Mouse (Mus musculus) liver, embryonic 11.5 days (tissue): Measurements from ENCODE around the gene Eif2ak3. TPM values are rescaled to one million over a fixed set of nuclear protein-coding genes. Genes with fewer than 3 reads are reported as not detected.

Experiments
- ATAC-seq: fragments of 200-750 bp; cut with Nextera tagmentation; replicated peaks from 2 replicates; pipeline ENCODE4 v1.8.0; 2017; ENCODE audit warnings: moderate number of reproducible peaks, mild to moderate bottlenecking, moderate TSS enrichment, moderate library complexity; ENCODE audit not compliant: low FRiP score
- DNase-seq: peaks from one replicate; pipeline ENCODE4 v3.0.0-alpha.2; 2017; ENCODE audit warnings: low spot score
- H3K27ac ChIP-seq: fragments of 300-500 bp; sonication (generic); 2 replicates; pipeline ENCODE4 v1.5.1; 2014; ENCODE audit warnings: mild to moderate bottlenecking, low read depth, low read length, control low read depth
- H3K27me3 ChIP-seq: fragments of 300-500 bp; sonication (generic); replicated peaks from 2 replicates; pipeline ENCODE4 v1.6.1; 2014; ENCODE audit warnings: low read length, mixed read lengths; ENCODE audit not compliant: control insufficient read depth, insufficient read depth
- H3K36me3 ChIP-seq: fragments of 300-500 bp; sonication (generic); 2 replicates; pipeline ENCODE4 v1.6.1; 2014; ENCODE audit warnings: mild to moderate bottlenecking, low read length, moderate library complexity, mixed read lengths; ENCODE audit not compliant: control insufficient read depth, insufficient read depth
- H3K4me1 ChIP-seq: fragments of 300-500 bp; sonication (generic); replicated peaks from 2 replicates; pipeline ENCODE4 v1.6.1; 2014; ENCODE audit warnings: low read length, mixed read lengths; ENCODE audit not compliant: control insufficient read depth, insufficient read depth
- H3K4me2 ChIP-seq: fragments of 300-500 bp; sonication (generic); 2 replicates; pipeline ENCODE4 v1.6.1; 2014; ENCODE audit warnings: mild to moderate bottlenecking, control low read depth, moderate library complexity
- H3K4me3 ChIP-seq: fragments of 300-500 bp; sonication (generic); 2 replicates; pipeline ENCODE4 v1.5.1; 2014; ENCODE audit warnings: low read depth, low read length, control low read depth
- H3K9ac ChIP-seq: fragments of 300-500 bp; sonication (generic); 2 replicates; pipeline ENCODE4 v1.6.1; 2014; ENCODE audit warnings: low read depth, low read length, control low read depth
- H3K9me3 ChIP-seq: fragments of 300-500 bp; sonication (generic); 2 replicates; pipeline ENCODE4 v1.6.1; 2016; ENCODE audit warnings: low read length, inconsistent platforms, mixed read lengths; ENCODE audit not compliant: control insufficient read depth
- WGBS: fragments of 180-500 bp; shearing (Covaris S2); extraction: QIAGEN DNeasy Blood & Tissue Kit; methylation state at CpG from one replicate; pipeline ENCODE4 v1.1.7; 2014; 5-methylcytosine and 5-hydroxymethylcytosine counted together
- polyA plus RNA-seq: library from polyadenylated mRNA; unstranded; fragments of >200 nt; fragmentation: Nextera tagmentation; extraction: Ambion mirVana; gene quantifications from 2 replicates; pipeline ENCODE4 v1.2.1, GENCODE M21; 2014

The Eif2ak3 gene
- polyA plus RNA-seq, 1 experiment from 2014 or later, result 7.4 TPM

DNA sequence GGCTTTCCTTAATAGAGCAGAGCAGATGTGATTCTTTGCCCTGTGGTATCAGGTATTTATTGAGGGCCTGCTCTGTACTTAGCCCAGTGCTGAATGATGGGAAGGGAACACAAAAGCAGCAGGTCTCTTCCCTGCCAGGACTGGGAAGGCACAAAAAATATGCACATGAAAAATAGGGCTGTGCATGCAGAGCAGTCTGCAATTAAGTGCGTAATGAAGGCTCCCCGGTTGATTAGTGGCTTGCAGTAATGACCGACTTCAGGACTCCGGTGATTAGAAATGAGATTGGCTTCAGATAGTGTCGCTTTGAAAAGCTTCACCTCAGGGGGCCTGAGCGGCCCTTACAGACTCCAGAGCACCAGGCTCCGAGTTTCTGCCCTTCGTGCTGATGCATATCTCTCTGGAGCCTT is 55.3 kb downstream of the Eif2ak3 start:
- Histone ChIP-seq H3K36me3 (peaks cover 7% of the 10 kb centered on the region), H3K9me3 (no peaks in the 10 kb centered on the region), H3K27ac (no peak overlapping the region), H3K9ac (no peak overlapping the region), H3K27me3 (no peaks in the 10 kb centered on the region), H3K4me2 (no peak overlapping the region), H3K4me1 (no peaks in the 10 kb centered on the region), H3K4me3 (no peak overlapping the region)
- ATAC-seq (no peak), DNase-seq (no peak)
- WGBS, result 65% methylated on average over 8 of the region's 8 CpGs

DNA sequence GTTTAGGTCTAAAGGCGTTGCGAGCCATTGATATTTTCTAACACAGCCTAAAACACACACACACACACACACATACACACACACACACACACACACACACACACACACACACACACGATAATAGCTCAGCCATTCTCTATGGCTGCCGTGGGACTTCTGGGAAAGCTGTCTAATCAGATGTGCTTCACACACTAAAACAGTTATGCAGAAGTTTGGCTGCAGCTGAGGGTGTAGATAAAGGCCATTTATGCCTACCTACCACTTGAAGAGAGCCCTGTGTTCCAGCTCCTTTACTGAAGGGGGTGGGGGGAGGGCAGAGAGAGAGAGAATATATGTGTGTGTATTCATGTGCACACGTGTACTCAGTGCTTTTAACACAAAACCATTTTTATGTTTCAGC is 59.4 kb downstream of the Eif2ak3 start:
- H3K9me3 ChIP-seq, result no peaks in the 10 kb centered on the region
- H3K4me2 ChIP-seq, result no peak overlapping the region
- H3K27ac ChIP-seq, result no peak overlapping the region
- no peaks in the 10 kb centered on the region for H3K4me1 ChIP-seq
- ATAC-seq (peak; percentile 91), DNase-seq (no peak)
- H3K36me3 ChIP-seq, result peaks cover 16% of the 10 kb centered on the region
- no peak overlapping the region for H3K9ac ChIP-seq
- no peak overlapping the region for H3K4me3 ChIP-seq
- no peaks in the 10 kb centered on the region for H3K27me3 ChIP-seq
- 71% methylated on average over 5 of the region's 5 CpGs for WGBS

DNA sequence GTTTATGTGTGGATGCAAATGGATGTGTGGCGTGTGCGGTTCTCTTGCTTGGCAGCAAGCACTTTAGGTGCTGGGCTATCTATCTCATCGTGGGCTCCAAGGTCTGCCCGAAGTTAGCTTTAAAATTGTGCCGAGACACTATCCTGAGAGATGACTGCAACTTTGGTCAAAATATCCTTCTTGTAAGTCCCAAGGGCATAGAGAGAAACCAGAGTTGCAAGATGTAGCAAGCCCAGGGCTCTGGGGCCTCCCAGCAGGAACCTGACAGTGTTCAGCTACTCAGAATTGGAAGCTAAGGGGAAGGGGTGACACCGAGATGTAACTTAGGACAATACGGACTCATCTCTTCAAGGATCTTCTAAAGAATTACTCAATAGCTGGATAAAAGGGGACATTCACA is 65.3 kb downstream of the Eif2ak3 start:
- DNase-seq, result no peak
- Histone ChIP-seq H3K27ac (no peak overlapping the region), H3K9ac (no peak overlapping the region), H3K4me3 (no peak overlapping the region), H3K4me1 (no peaks in the 10 kb centered on the region), H3K36me3 (peaks cover 9% of the 10 kb centered on the region), H3K27me3 (peaks cover 31% of the 10 kb centered on the region), H3K9me3 (no peaks in the 10 kb centered on the region), H3K4me2 (no peak overlapping the region)
- no peak for ATAC-seq
- 83% methylated on average over 7 of the region's 7 CpGs for WGBS

DNA sequence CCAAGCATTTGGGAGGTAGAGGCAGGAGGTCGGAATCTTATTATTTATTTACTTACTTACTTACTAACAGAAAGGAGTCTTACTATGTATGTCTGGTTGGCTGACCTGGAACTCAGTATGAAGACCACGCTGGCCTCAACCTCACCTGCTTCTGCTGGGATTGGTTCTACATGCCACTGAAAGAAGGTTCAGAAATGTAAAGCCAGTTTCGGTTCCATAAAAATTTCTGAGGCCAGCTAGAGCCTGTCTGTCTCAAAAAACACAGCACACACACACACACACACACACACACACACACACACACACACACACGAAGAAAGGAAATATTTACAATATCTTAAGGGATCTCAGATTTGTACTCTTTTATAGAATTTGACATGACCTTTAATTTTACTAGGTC is 66.0 kb downstream of the Eif2ak3 start:
- Histone ChIP-seq H3K36me3 (peaks cover 7% of the 10 kb centered on the region), H3K27ac (no peak overlapping the region), H3K9me3 (no peaks in the 10 kb centered on the region), H3K4me2 (no peak overlapping the region), H3K9ac (no peak overlapping the region), H3K4me1 (no peaks in the 10 kb centered on the region), H3K4me3 (no peak overlapping the region), H3K27me3 (peaks cover 31% of the 10 kb centered on the region)
- DNase-seq, result no peak
- 66% methylated on average over 4 of the region's 4 CpGs for WGBS
- ATAC-seq, result no peak

DNA sequence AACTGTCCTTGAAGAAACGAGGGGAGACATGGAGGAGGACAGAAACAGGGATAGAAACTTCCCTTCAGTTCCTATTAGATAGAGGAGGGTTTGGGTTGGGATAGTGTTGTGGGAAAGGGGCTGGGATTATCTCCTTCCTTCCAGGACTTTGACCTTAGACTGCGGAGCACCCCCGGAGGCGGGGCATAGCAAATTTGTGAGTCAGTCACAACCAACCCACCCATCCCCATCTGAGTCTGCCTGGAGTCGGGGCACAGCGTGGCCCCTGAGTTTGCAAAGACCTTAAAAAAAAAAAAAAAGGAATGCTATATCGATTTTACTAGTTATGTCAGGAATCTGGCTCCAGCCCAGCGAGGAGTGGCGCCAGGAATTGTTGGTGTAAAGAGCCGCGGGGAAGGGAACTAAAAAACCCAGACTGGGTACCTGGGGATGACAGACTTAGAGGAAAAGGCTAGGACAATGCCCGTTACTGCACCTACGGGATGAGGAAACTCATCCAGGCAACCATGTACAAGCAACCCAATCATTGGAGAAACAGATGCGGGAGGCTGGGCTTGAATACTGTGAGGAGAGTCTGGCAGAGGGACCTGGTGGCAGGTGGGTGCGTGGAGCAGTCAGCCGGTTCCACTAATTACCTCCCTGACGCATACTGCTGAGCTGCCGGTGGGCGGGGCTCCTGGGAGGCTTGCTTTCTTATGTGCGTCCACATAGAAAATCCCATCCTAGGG is 67.5 kb downstream of the Eif2ak3 start:
- ATAC-seq (no peak), DNase-seq (no peak)
- Histone ChIP-seq H3K27ac (no peak overlapping the region), H3K9ac (no peak overlapping the region), H3K4me1 (no peaks in the 10 kb centered on the region), H3K9me3 (no peaks in the 10 kb centered on the region), H3K36me3 (no peaks in the 10 kb centered on the region), H3K4me2 (peak overlapping the region; percentile 46), H3K27me3 (peaks cover 31% of the 10 kb centered on the region), H3K4me3 (no peak overlapping the region)
- WGBS, result 14% methylated on average over 20 of the region's 20 CpGs

DNA sequence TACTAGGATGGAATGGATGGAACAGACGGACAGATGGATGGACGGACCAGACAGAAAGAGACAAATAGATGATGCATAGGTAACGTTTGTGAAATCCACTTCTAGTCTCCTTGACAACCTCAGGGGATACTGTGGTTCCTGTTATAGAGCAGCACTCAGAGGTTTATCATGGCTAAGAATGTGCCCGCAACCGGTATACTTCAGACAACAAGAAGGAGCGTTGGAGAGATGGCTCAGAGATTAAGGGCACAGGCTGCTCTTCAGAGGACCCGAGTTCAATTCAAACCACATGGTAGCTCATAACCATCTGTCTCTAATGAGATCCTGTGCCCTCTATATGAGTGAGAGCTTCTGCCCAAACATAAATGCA is 68.1 kb downstream of the Eif2ak3 start:
- no peak overlapping the region for H3K4me2 ChIP-seq
- WGBS, result 64% methylated on average over 7 of the region's 7 CpGs

DNA sequence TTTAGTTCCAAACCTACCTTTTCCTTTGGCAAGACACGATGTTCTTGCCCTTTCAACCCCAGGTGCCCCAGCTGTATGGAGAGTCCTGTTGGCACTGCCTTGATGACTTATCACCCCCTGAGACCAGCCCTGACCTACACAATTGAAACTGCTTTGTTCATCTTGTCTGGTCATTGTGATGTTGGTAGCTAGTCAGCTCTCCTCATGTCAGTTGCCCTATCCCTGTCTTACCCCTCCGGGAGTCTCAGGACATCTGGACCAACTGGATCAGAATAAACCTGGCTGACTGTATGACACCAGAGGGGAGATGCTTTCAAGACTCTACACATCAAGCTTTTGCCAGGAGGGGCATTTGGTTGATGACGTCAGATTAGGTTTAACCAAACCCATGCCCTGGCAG is 74.5 kb downstream of the Eif2ak3 start, which contains the start of gene Tex37:
TSS of gene Tex37 (minus strand) at position 101 of the 400 bp plus-strand sequence.
- Histone ChIP-seq H3K9me3 (no peaks in the 10 kb centered on the region), H3K27ac (no peak within 1 kb of the TSS), H3K4me2 (no peak within 1 kb of the TSS), H3K27me3 (peaks cover 10% of the 10 kb centered on the region; the same call in 1 of the 2 replicates), H3K4me1 (peaks cover 4% of the 10 kb centered on the region; the same call in 1 of the 2 replicates), H3K4me3 (no peak within 1 kb of the TSS), H3K36me3 (no peaks in the 10 kb centered on the region), H3K9ac (no peak within 1 kb of the TSS)
- no peak for ATAC-seq
- WGBS, result 74% methylated on average over 3 of the region's 3 CpGs
- DNase-seq, result no peak

More for the DNA sequence above, 68.1 kb downstream of the Eif2ak3 start:
- Histone ChIP-seq H3K9me3 (no peaks in the 10 kb centered on the region), H3K36me3 (no peaks in the 10 kb centered on the region), H3K4me3 (no peak overlapping the region), H3K27me3 (peaks cover 31% of the 10 kb centered on the region), H3K27ac (no peak overlapping the region), H3K9ac (no peak overlapping the region), H3K4me1 (no peaks in the 10 kb centered on the region)
- ATAC-seq (no peak), DNase-seq (no peak)

DNA sequence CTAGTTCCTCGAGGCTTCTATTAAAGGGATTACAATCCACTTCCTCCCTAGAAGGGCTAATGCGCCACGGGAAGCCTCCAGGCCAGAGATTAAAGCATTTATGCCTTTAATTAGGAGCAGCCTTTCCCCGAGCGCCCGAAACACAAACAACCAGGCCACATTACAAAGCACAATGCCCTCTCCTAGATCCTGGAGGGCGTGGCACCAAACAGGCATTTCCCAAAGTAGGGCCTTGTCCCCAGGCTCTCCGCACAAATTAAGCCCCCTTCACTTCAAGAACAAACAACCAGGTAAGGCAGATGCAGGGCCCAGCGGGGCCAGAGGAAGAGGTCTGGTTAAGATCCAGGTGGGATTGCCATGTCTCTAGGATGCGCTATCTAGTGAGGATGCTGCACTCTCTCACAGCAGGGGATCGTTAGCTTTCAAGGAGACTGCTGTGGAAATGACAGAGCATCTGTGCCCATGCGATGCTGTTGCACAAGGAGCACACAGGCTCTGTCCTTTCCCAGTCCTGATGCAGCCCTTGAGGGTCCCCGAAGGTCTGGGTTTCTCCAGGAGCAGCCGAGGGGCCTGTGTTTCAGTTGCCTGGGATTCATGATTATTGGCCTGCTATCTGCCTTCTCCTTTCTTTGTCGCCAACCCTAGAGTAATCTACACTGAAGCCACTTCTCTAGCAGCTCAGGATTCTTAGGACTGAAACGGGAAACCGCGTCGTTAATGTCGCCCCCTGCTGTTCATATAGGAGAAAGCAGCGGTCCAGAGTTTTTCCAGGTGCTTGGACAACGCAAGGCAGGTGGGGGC is 77.2 kb downstream of the Eif2ak3 start:
- Histone ChIP-seq H3K4me1 (peaks cover 4% of the 10 kb centered on the region; the same call in 1 of the 2 replicates), H3K9ac (no peak overlapping the region), H3K9me3 (no peaks in the 10 kb centered on the region), H3K4me2 (peak overlapping the region; percentile 49), H3K27me3 (peaks cover 10% of the 10 kb centered on the region; the same call in 1 of the 2 replicates), H3K4me3 (no peak overlapping the region), H3K27ac (no peak overlapping the region), H3K36me3 (no peaks in the 10 kb centered on the region)
- WGBS, result 14% methylated on average over 22 of the region's 22 CpGs
- DNase-seq (peak; percentile 55), ATAC-seq (peak; percentile 10; the same call in 1 of the 2 replicates)
